Mouse (Mus musculus): ENCODE measurements around the gene Rps2. TPM values are rescaled to one million over a fixed set of nuclear protein-coding genes. Genes with fewer than 3 reads are reported as not detected.

The Rps2 gene
- polyA plus RNA-seq, 1 experiment from 2014 or later: 1,576 TPM

- Histone ChIP-seq H3K36me3 (peaks cover 16% of the 10 kb centered on the region), H3K4me1 (peaks cover 36% of the 10 kb centered on the region), H3K9me3 (no peaks in the 10 kb centered on the region), H3K4me3 (peak overlapping the region; percentile 84), H3K27ac (peak overlapping the region; percentile 76), H3K27me3 (0 out of 2 replicates have a peak, but pooled peaks cover 3% of the 10 kb centered on the region), H3K4me2 (peak overlapping the region; percentile 81), H3K9ac (peak overlapping the region; percentile 85)
- 2% methylated on average over 12 of the region's 12 CpGs for WGBS
- no peak for ATAC-seq (ENCODE audit: borderline replicate concordance, extremely low read depth, low FRiP score, low TSS enrichment)
Observed at GRCm38 (mm10) chr17:24723122-24723880, 5.4 kb downstream of the Rps2 start.

GRCm38 (mm10) chr17:24723881-24724180 is 5.9 kb downstream of the Rps2 start:
- peak overlapping the region; percentile 81 for H3K4me2 ChIP-seq
- 0 out of 2 replicates have a peak, but pooled peaks cover 3% of the 10 kb centered on the region for H3K27me3 ChIP-seq
- H3K4me3 ChIP-seq: peak overlapping the region; percentile 84
- peaks cover 16% of the 10 kb centered on the region for H3K36me3 ChIP-seq
- H3K27ac ChIP-seq: peak overlapping the region; percentile 76
- peak; percentile 6; the same call in 1 of the 2 replicates for ATAC-seq (ENCODE audit: borderline replicate concordance, extremely low read depth, low FRiP score, low TSS enrichment)
- no peaks in the 10 kb centered on the region for H3K9me3 ChIP-seq
- peaks cover 30% of the 10 kb centered on the region for H3K4me1 ChIP-seq
- peak overlapping the region; percentile 85 for H3K9ac ChIP-seq
- 0% methylated on average over 15 of the region's 15 CpGs for WGBS

GRCm38 (mm10) chr17:24724184-24724583 is 6.3 kb downstream of the Rps2 start, which contains the start of gene Ndufb10:
Gene Ndufb10, minus strand, starts transcription at chr17:24724478.
- H3K27ac ChIP-seq: peak within 1 kb of the TSS; percentile 76
- H3K27me3 ChIP-seq: 0 out of 2 replicates have a peak, but pooled peaks cover 3% of the 10 kb centered on the region
- H3K36me3 ChIP-seq: peaks cover 16% of the 10 kb centered on the region
- H3K4me1 ChIP-seq: peaks cover 28% of the 10 kb centered on the region
- under 1% methylated on average over 30 of the region's 30 CpGs for WGBS
- peak; percentile 76 for ATAC-seq (ENCODE audit: borderline replicate concordance, extremely low read depth, low FRiP score, low TSS enrichment)
- peak within 1 kb of the TSS; percentile 85 for H3K9ac ChIP-seq
- no peaks in the 10 kb centered on the region for H3K9me3 ChIP-seq
- peak within 1 kb of the TSS; percentile 84 for H3K4me3 ChIP-seq
- peak within 1 kb of the TSS; percentile 81 for H3K4me2 ChIP-seq

- peaks cover 16% of the 10 kb centered on the region for H3K36me3 ChIP-seq
- 0 out of 2 replicates have a peak, but pooled peaks cover 3% of the 10 kb centered on the region for H3K27me3 ChIP-seq
- 68% methylated on average over 3 of the region's 3 CpGs for WGBS
- no peak overlapping the region for H3K27ac ChIP-seq
- H3K4me2 ChIP-seq: no peak overlapping the region
- no peak overlapping the region for H3K9ac ChIP-seq
- peaks cover 28% of the 10 kb centered on the region for H3K4me1 ChIP-seq
- ATAC-seq (ENCODE audit: borderline replicate concordance, extremely low read depth, low FRiP score, low TSS enrichment): no peak
- no peaks in the 10 kb centered on the region for H3K9me3 ChIP-seq
- no peak overlapping the region for H3K4me3 ChIP-seq
Observed at GRCm38 (mm10) chr17:24725637-24726390, 7.9 kb downstream of the Rps2 start.

GRCm38 (mm10) chr17:24727618-24728017 is 9.7 kb downstream of the Rps2 start, which contains the start of gene Rpl3l:
Gene Rpl3l, plus strand, starts transcription at chr17:24727820.
- no peak within 1 kb of the TSS for H3K4me3 ChIP-seq
- peaks cover under 1% of the 10 kb centered on the region; the same call in 1 of the 2 replicates for H3K36me3 ChIP-seq
- no peak within 1 kb of the TSS for H3K4me2 ChIP-seq
- H3K27ac ChIP-seq: no peak within 1 kb of the TSS
- H3K4me1 ChIP-seq: peaks cover 13% of the 10 kb centered on the region
- H3K27me3 ChIP-seq: peaks cover 3% of the 10 kb centered on the region; the same call in 1 of the 2 replicates
- H3K9ac ChIP-seq: no peak within 1 kb of the TSS
- 63% methylated on average over 2 of the region's 2 CpGs for WGBS
- ATAC-seq (ENCODE audit: borderline replicate concordance, extremely low read depth, low FRiP score, low TSS enrichment): no peak
- no peaks in the 10 kb centered on the region for H3K9me3 ChIP-seq

- Histone ChIP-seq H3K9ac (no peak overlapping the region), H3K36me3 (no peaks in the 10 kb centered on the region), H3K27me3 (peaks cover 3% of the 10 kb centered on the region; the same call in 1 of the 2 replicates), H3K27ac (no peak overlapping the region), H3K4me1 (peaks cover 7% of the 10 kb centered on the region; the same call in 1 of the 2 replicates), H3K9me3 (no peaks in the 10 kb centered on the region), H3K4me2 (no peak overlapping the region), H3K4me3 (no peak overlapping the region)
- no peak for ATAC-seq (ENCODE audit: borderline replicate concordance, extremely low read depth, low FRiP score, low TSS enrichment)
- 60% methylated on average over 17 of the region's 17 CpGs for WGBS
Observed at GRCm38 (mm10) chr17:24728184-24728583, 10.3 kb downstream of the Rps2 start.

- ATAC-seq (ENCODE audit: borderline replicate concordance, extremely low read depth, low FRiP score, low TSS enrichment): no peak
- peaks cover 3% of the 10 kb centered on the region; the same call in 1 of the 2 replicates for H3K27me3 ChIP-seq
- H3K36me3 ChIP-seq: no peaks in the 10 kb centered on the region
- no peak overlapping the region for H3K9ac ChIP-seq
- H3K27ac ChIP-seq: no peak overlapping the region
- H3K4me2 ChIP-seq: no peak overlapping the region
- no peak overlapping the region for H3K4me3 ChIP-seq
- H3K9me3 ChIP-seq: no peaks in the 10 kb centered on the region
- WGBS: 46% methylated on average over 6 of the region's 6 CpGs
- H3K4me1 ChIP-seq: peaks cover 2% of the 10 kb centered on the region; the same call in 1 of the 2 replicates
Observed at GRCm38 (mm10) chr17:24729067-24729466, 11.2 kb downstream of the Rps2 start.

- Histone ChIP-seq H3K9ac (no peak overlapping the region), H3K4me2 (no peak overlapping the region), H3K36me3 (no peaks in the 10 kb centered on the region), H3K27me3 (peaks cover 3% of the 10 kb centered on the region; the same call in 1 of the 2 replicates), H3K9me3 (no peaks in the 10 kb centered on the region), H3K27ac (no peak overlapping the region), H3K4me3 (no peak overlapping the region), H3K4me1 (0 out of 2 replicates have a peak, but pooled peaks cover under 1% of the 10 kb centered on the region)
- 77% methylated on average over 14 of the region's 14 CpGs for WGBS
- ATAC-seq (ENCODE audit: borderline replicate concordance, extremely low read depth, low FRiP score, low TSS enrichment): no peak
Observed at GRCm38 (mm10) chr17:24730787-24731186, 12.9 kb downstream of the Rps2 start.

GRCm38 (mm10) chr17:24732233-24732935 is 14.5 kb downstream of the Rps2 start:
- Histone ChIP-seq H3K27ac (no peak overlapping the region), H3K9me3 (no peaks in the 10 kb centered on the region), H3K9ac (no peak overlapping the region), H3K36me3 (no peaks in the 10 kb centered on the region), H3K4me2 (no peak overlapping the region), H3K27me3 (peaks cover 3% of the 10 kb centered on the region; the same call in 1 of the 2 replicates), H3K4me1 (peaks cover 11% of the 10 kb centered on the region), H3K4me3 (no peak overlapping the region)
- WGBS: 73% methylated on average over 12 of the region's 12 CpGs
- no peak for ATAC-seq (ENCODE audit: borderline replicate concordance, extremely low read depth, low FRiP score, low TSS enrichment)

GRCm38 (mm10) chr17:24733434-24734050 is 15.6 kb downstream of the Rps2 start:
- no peak for ATAC-seq (ENCODE audit: borderline replicate concordance, extremely low read depth, low FRiP score, low TSS enrichment)
- H3K9me3 ChIP-seq: no peaks in the 10 kb centered on the region
- WGBS: 87% methylated on average over 21 of the region's 21 CpGs

GRCm38 (mm10) chr17:24734513-24734912 is 16.6 kb downstream of the Rps2 start:
- Histone ChIP-seq H3K36me3 (no peaks in the 10 kb centered on the region), H3K9ac (no peak overlapping the region), H3K9me3 (no peaks in the 10 kb centered on the region), H3K4me1 (peaks cover 19% of the 10 kb centered on the region), H3K4me2 (no peak overlapping the region), H3K4me3 (no peak overlapping the region), H3K27me3 (no peaks in the 10 kb centered on the region; the same call in 1 of the 2 replicates), H3K27ac (no peak overlapping the region)
- no peak for ATAC-seq (ENCODE audit: borderline replicate concordance, extremely low read depth, low FRiP score, low TSS enrichment)
- WGBS: 86% methylated on average over 1 of the region's 1 CpGs

More at GRCm38 (mm10) chr17:24733434-24734050, 15.6 kb downstream of the Rps2 start:
- H3K9ac ChIP-seq: no peak overlapping the region
- H3K36me3 ChIP-seq: no peaks in the 10 kb centered on the region
- peaks cover 19% of the 10 kb centered on the region for H3K4me1 ChIP-seq
- H3K27ac ChIP-seq: no peak overlapping the region
- H3K4me2 ChIP-seq: no peak overlapping the region
- H3K27me3 ChIP-seq: no peaks in the 10 kb centered on the region; the same call in 1 of the 2 replicates
- H3K4me3 ChIP-seq: no peak overlapping the region
